Mouse (Mus musculus): Measurements from ENCODE around the gene Necab2. TPM values are rescaled to one million over a fixed set of nuclear protein-coding genes. Genes with fewer than 3 reads are reported as not detected.

Gene Necab2
- polyA plus RNA-seq, 1 experiment from 2014 or later = 0.16 TPM

GRCm38 (mm10) chr8:119429552-119429951 lies 17.0 kb upstream of the Necab2 start:
- peaks cover 32% of the 10 kb centered on the region for H3K4me1 ChIP-seq (replicated peaks)
- no peak overlapping the region for H3K4me3 ChIP-seq
- H3K9ac ChIP-seq = no peak overlapping the region
- no peak overlapping the region for H3K4me2 ChIP-seq
- no peaks in the 10 kb centered on the region for H3K36me3 ChIP-seq
- no peaks in the 10 kb centered on the region for H3K27me3 ChIP-seq
- no peaks in the 10 kb centered on the region for H3K9me3 ChIP-seq (replicated peaks)
- 63% methylated on average over 3 of the region's 3 CpGs for WGBS
- ATAC-seq (replicated peaks; ENCODE audit: insufficient number of reproducible peaks, insufficient read depth, low FRiP score, low read depth) = no peak
- H3K27ac ChIP-seq = no peak overlapping the region

GRCm38 (mm10) chr8:119430250-119430649 lies 16.3 kb upstream of the Necab2 start:
- WGBS = 75% methylated on average over 8 of the region's 8 CpGs
- no peak for ATAC-seq (replicated peaks; ENCODE audit: insufficient number of reproducible peaks, insufficient read depth, low FRiP score, low read depth)
- H3K4me3 ChIP-seq = no peak overlapping the region
- H3K9ac ChIP-seq = no peak overlapping the region
- H3K27ac ChIP-seq = no peak overlapping the region
- peaks cover 29% of the 10 kb centered on the region for H3K4me1 ChIP-seq (replicated peaks)
- H3K4me2 ChIP-seq = no peak overlapping the region
- H3K27me3 ChIP-seq = no peaks in the 10 kb centered on the region
- H3K36me3 ChIP-seq = no peaks in the 10 kb centered on the region
- H3K9me3 ChIP-seq (replicated peaks) = no peaks in the 10 kb centered on the region

- 63% methylated on average over 7 of the region's 7 CpGs for WGBS
- H3K4me1 ChIP-seq (replicated peaks) = peaks cover 25% of the 10 kb centered on the region
- no peaks in the 10 kb centered on the region for H3K36me3 ChIP-seq
- no peak overlapping the region for H3K4me2 ChIP-seq
- no peaks in the 10 kb centered on the region for H3K9me3 ChIP-seq (replicated peaks)
- no peak for ATAC-seq (replicated peaks; ENCODE audit: insufficient number of reproducible peaks, insufficient read depth, low FRiP score, low read depth)
- H3K9ac ChIP-seq = no peak overlapping the region
- H3K27ac ChIP-seq = no peak overlapping the region
- no peaks in the 10 kb centered on the region for H3K27me3 ChIP-seq
- no peak overlapping the region for H3K4me3 ChIP-seq
Observed at GRCm38 (mm10) chr8:119430690-119431089, 15.8 kb upstream of the Necab2 start.

- 45% methylated on average over 3 of the region's 3 CpGs for WGBS
- Histone ChIP-seq H3K27me3 (no peaks in the 10 kb centered on the region; the same call in 1 of the 2 replicates), H3K4me1 (replicated peaks) (peaks cover 30% of the 10 kb centered on the region), H3K27ac (no peak overlapping the region), H3K4me3 (no peak overlapping the region), H3K36me3 (no peaks in the 10 kb centered on the region), H3K9me3 (replicated peaks) (no peaks in the 10 kb centered on the region), H3K9ac (no peak overlapping the region), H3K4me2 (no peak overlapping the region)
- no peak for ATAC-seq (replicated peaks; ENCODE audit: insufficient number of reproducible peaks, insufficient read depth, low FRiP score, low read depth)
Observed at GRCm38 (mm10) chr8:119432372-119432771, 14.1 kb upstream of the Necab2 start.

GRCm38 (mm10) chr8:119433582-119434174 lies 12.8 kb upstream of the Necab2 start, which contains the start of gene Osgin1:
Gene Osgin1 (plus strand): TSS chr8:119434124.
- Histone ChIP-seq H3K4me1 (replicated peaks) (peaks cover 19% of the 10 kb centered on the region), H3K36me3 (no peaks in the 10 kb centered on the region), H3K27ac (no peak within 1 kb of the TSS), H3K27me3 (no peaks in the 10 kb centered on the region; the same call in 1 of the 2 replicates), H3K4me3 (no peak within 1 kb of the TSS), H3K9ac (no peak within 1 kb of the TSS), H3K4me2 (no peak within 1 kb of the TSS), H3K9me3 (replicated peaks) (no peaks in the 10 kb centered on the region)
- WGBS = 89% methylated on average over 13 of the region's 13 CpGs
- no peak for ATAC-seq (replicated peaks; ENCODE audit: insufficient number of reproducible peaks, insufficient read depth, low FRiP score, low read depth)

GRCm38 (mm10) chr8:119434569-119434968 lies 11.9 kb upstream of the Necab2 start:
- H3K4me3 ChIP-seq = no peak overlapping the region
- H3K36me3 ChIP-seq = no peaks in the 10 kb centered on the region
- no peak overlapping the region for H3K27ac ChIP-seq
- ATAC-seq (replicated peaks; ENCODE audit: insufficient number of reproducible peaks, insufficient read depth, low FRiP score, low read depth) = no peak
- no peaks in the 10 kb centered on the region for H3K9me3 ChIP-seq (replicated peaks)
- H3K27me3 ChIP-seq = peaks cover 4% of the 10 kb centered on the region; the same call in 1 of the 2 replicates
- WGBS = 68% methylated on average over 6 of the region's 6 CpGs
- H3K4me1 ChIP-seq (replicated peaks) = peaks cover 11% of the 10 kb centered on the region
- H3K4me2 ChIP-seq = no peak overlapping the region
- H3K9ac ChIP-seq = no peak overlapping the region

GRCm38 (mm10) chr8:119435527-119435926 lies 11.0 kb upstream of the Necab2 start:
- no peaks in the 10 kb centered on the region for H3K9me3 ChIP-seq (replicated peaks)
- no peak for ATAC-seq (replicated peaks; ENCODE audit: insufficient number of reproducible peaks, insufficient read depth, low FRiP score, low read depth)
- WGBS = 80% methylated on average over 7 of the region's 7 CpGs

GRCm38 (mm10) chr8:119436331-119436730 lies 10.2 kb upstream of the Necab2 start:
- Histone ChIP-seq H3K36me3 (no peaks in the 10 kb centered on the region), H3K4me2 (no peak overlapping the region), H3K27me3 (peaks cover 7% of the 10 kb centered on the region; the same call in 1 of the 2 replicates), H3K4me3 (no peak overlapping the region), H3K9ac (no peak overlapping the region), H3K27ac (no peak overlapping the region; the same call in 1 of the 2 replicates), H3K4me1 (replicated peaks) (peaks cover 22% of the 10 kb centered on the region), H3K9me3 (replicated peaks) (no peaks in the 10 kb centered on the region)
- WGBS = 81% methylated on average over 10 of the region's 10 CpGs
- ATAC-seq (replicated peaks; ENCODE audit: insufficient number of reproducible peaks, insufficient read depth, low FRiP score, low read depth) = no peak

More at GRCm38 (mm10) chr8:119435527-119435926, 11.0 kb upstream of the Necab2 start:
- H3K4me2 ChIP-seq = no peak overlapping the region
- no peaks in the 10 kb centered on the region for H3K36me3 ChIP-seq
- H3K27me3 ChIP-seq = peaks cover 5% of the 10 kb centered on the region; the same call in 1 of the 2 replicates
- no peak overlapping the region for H3K9ac ChIP-seq
- no peak overlapping the region for H3K4me3 ChIP-seq
- H3K4me1 ChIP-seq (replicated peaks) = peaks cover 13% of the 10 kb centered on the region
- no peak overlapping the region for H3K27ac ChIP-seq

- ATAC-seq (replicated peaks; ENCODE audit: insufficient number of reproducible peaks, insufficient read depth, low FRiP score, low read depth) = 0 out of 2 replicates have a peak, but pooled peaks have one; percentile 3
- Histone ChIP-seq H3K36me3 (no peaks in the 10 kb centered on the region), H3K27me3 (peaks cover 10% of the 10 kb centered on the region; the same call in 1 of the 2 replicates), H3K9ac (no peak overlapping the region), H3K4me1 (replicated peaks) (peaks cover 22% of the 10 kb centered on the region), H3K4me2 (peak overlapping the region; percentile 12; the same call in 1 of the 2 replicates), H3K9me3 (replicated peaks) (no peaks in the 10 kb centered on the region), H3K27ac (no peak overlapping the region; the same call in 1 of the 2 replicates), H3K4me3 (0 out of 2 replicates have a peak overlapping the region, but pooled peaks have one; percentile 11)
- WGBS = 16% methylated on average over 9 of the region's 9 CpGs
Observed at GRCm38 (mm10) chr8:119436933-119437332, 9.6 kb upstream of the Necab2 start.

- Histone ChIP-seq H3K27me3 (peaks cover 12% of the 10 kb centered on the region; the same call in 1 of the 2 replicates), H3K4me2 (peak overlapping the region; percentile 12; the same call in 1 of the 2 replicates), H3K36me3 (no peaks in the 10 kb centered on the region), H3K9ac (no peak overlapping the region), H3K9me3 (replicated peaks) (no peaks in the 10 kb centered on the region), H3K27ac (no peak overlapping the region), H3K4me3 (peak overlapping the region; percentile 11; the same call in 1 of the 2 replicates), H3K4me1 (replicated peaks) (peaks cover 22% of the 10 kb centered on the region)
- 70% methylated on average over 11 of the region's 11 CpGs for WGBS
- ATAC-seq (replicated peaks; ENCODE audit: insufficient number of reproducible peaks, insufficient read depth, low FRiP score, low read depth) = no peak
Observed at GRCm38 (mm10) chr8:119437506-119437905, 9.0 kb upstream of the Necab2 start.

GRCm38 (mm10) chr8:119438876-119439275 lies 7.6 kb upstream of the Necab2 start:
- H3K27ac ChIP-seq = no peak overlapping the region

GRCm38 (mm10) chr8:119439424-119439823 lies 7.1 kb upstream of the Necab2 start:
- no peak overlapping the region for H3K4me3 ChIP-seq
- H3K36me3 ChIP-seq = no peaks in the 10 kb centered on the region
- peaks cover 16% of the 10 kb centered on the region for H3K27me3 ChIP-seq
- ATAC-seq (replicated peaks; ENCODE audit: insufficient number of reproducible peaks, insufficient read depth, low FRiP score, low read depth) = no peak
- no peak overlapping the region for H3K27ac ChIP-seq
- H3K9ac ChIP-seq = no peak overlapping the region
- no peaks in the 10 kb centered on the region for H3K9me3 ChIP-seq (replicated peaks)
- peaks cover 22% of the 10 kb centered on the region for H3K4me1 ChIP-seq (replicated peaks)
- WGBS = 93% methylated on average over 2 of the region's 2 CpGs
- H3K4me2 ChIP-seq = no peak overlapping the region

More at GRCm38 (mm10) chr8:119438876-119439275, 7.6 kb upstream of the Necab2 start:
- Histone ChIP-seq H3K27me3 (peaks cover 12% of the 10 kb centered on the region; the same call in 1 of the 2 replicates), H3K9me3 (replicated peaks) (no peaks in the 10 kb centered on the region), H3K9ac (no peak overlapping the region), H3K4me2 (no peak overlapping the region), H3K36me3 (no peaks in the 10 kb centered on the region), H3K4me1 (replicated peaks) (peaks cover 22% of the 10 kb centered on the region), H3K4me3 (no peak overlapping the region)
- WGBS = 83% methylated on average over 6 of the region's 6 CpGs
- no peak for ATAC-seq (replicated peaks; ENCODE audit: insufficient number of reproducible peaks, insufficient read depth, low FRiP score, low read depth)

All from heart, embryonic 15.5 days (tissue).